Mouse (Mus musculus): ENCODE data around the gene Gfm2. TPM values are rescaled to one million over a fixed set of nuclear protein-coding genes. Genes with fewer than 3 reads are reported as not detected.
A peak's percentile ranks its signal among the peaks of the same experiment; 100 is the strongest.

Gfm2 gene
- polyA plus RNA-seq, 1 experiment: 53.9 TPM

GRCm38 (mm10) chr13:97205052-97205701, 67.4 kb downstream of the Gfm2 start:
- Histone ChIP-seq H3K4me1 (ENCODE audit: control insufficient read depth, insufficient read depth, insufficient read length, low read length) (no peaks in the 10 kb centered on the region), H3K4me3 (ENCODE audit: insufficient read depth, low read depth, low read length) (peak overlapping the region; percentile 60), H3K27ac (replicated peaks; ENCODE audit: low read depth, low read length) (peak overlapping the region; percentile 50)

GRCm38 (mm10) chr13:97206046-97206445, 68.3 kb downstream of the Gfm2 start:
- Histone ChIP-seq H3K4me3 (ENCODE audit: insufficient read depth, low read depth, low read length) (no peak overlapping the region), H3K4me1 (ENCODE audit: control insufficient read depth, insufficient read depth, insufficient read length, low read length) (no peaks in the 10 kb centered on the region), H3K27ac (replicated peaks; ENCODE audit: low read depth, low read length) (no peak overlapping the region)

GRCm38 (mm10) chr13:97207472-97208111, 69.9 kb downstream of the Gfm2 start:
- Histone ChIP-seq H3K4me3 (ENCODE audit: insufficient read depth, low read depth, low read length) (no peak overlapping the region), H3K4me1 (ENCODE audit: control insufficient read depth, insufficient read depth, insufficient read length, low read length) (no peaks in the 10 kb centered on the region), H3K27ac (replicated peaks; ENCODE audit: low read depth, low read length) (no peak overlapping the region)

- H3K4me3 ChIP-seq (ENCODE audit: insufficient read depth, low read depth, low read length): no peak overlapping the region
- no peak overlapping the region for H3K27ac ChIP-seq (replicated peaks; ENCODE audit: low read depth, low read length)
- no peaks in the 10 kb centered on the region for H3K4me1 ChIP-seq (ENCODE audit: control insufficient read depth, insufficient read depth, insufficient read length, low read length)
These were observed 70.4 kb downstream of the Gfm2 start for GRCm38 (mm10) chr13:97208112-97208478.

GRCm38 (mm10) chr13:97208500-97209010, 70.8 kb downstream of the Gfm2 start:
- Histone ChIP-seq H3K4me1 (ENCODE audit: control insufficient read depth, insufficient read depth, insufficient read length, low read length) (no peaks in the 10 kb centered on the region), H3K4me3 (ENCODE audit: insufficient read depth, low read depth, low read length) (no peak overlapping the region), H3K27ac (replicated peaks; ENCODE audit: low read depth, low read length) (no peak overlapping the region)

- Histone ChIP-seq H3K4me1 (ENCODE audit: control insufficient read depth, insufficient read depth, insufficient read length, low read length) (no peaks in the 10 kb centered on the region), H3K4me3 (ENCODE audit: insufficient read depth, low read depth, low read length) (no peak overlapping the region), H3K27ac (replicated peaks; ENCODE audit: low read depth, low read length) (no peak overlapping the region)
These were observed 77.0 kb downstream of the Gfm2 start for GRCm38 (mm10) chr13:97214583-97215268.

GRCm38 (mm10) chr13:97215563-97215962, 77.8 kb downstream of the Gfm2 start:
- H3K4me1 ChIP-seq (ENCODE audit: control insufficient read depth, insufficient read depth, insufficient read length, low read length): no peaks in the 10 kb centered on the region
- H3K4me3 ChIP-seq (ENCODE audit: insufficient read depth, low read depth, low read length): no peak overlapping the region
- no peak overlapping the region for H3K27ac ChIP-seq (replicated peaks; ENCODE audit: low read depth, low read length)

GRCm38 (mm10) chr13:97216196-97216595, 78.5 kb downstream of the Gfm2 start:
- no peak overlapping the region for H3K27ac ChIP-seq (replicated peaks; ENCODE audit: low read depth, low read length)
- H3K4me1 ChIP-seq (ENCODE audit: control insufficient read depth, insufficient read depth, insufficient read length, low read length): no peaks in the 10 kb centered on the region
- H3K4me3 ChIP-seq (ENCODE audit: insufficient read depth, low read depth, low read length): no peak overlapping the region

- H3K27ac ChIP-seq (replicated peaks; ENCODE audit: low read depth, low read length): no peak overlapping the region
- H3K4me3 ChIP-seq (ENCODE audit: insufficient read depth, low read depth, low read length): no peak overlapping the region
- H3K4me1 ChIP-seq (ENCODE audit: control insufficient read depth, insufficient read depth, insufficient read length, low read length): no peaks in the 10 kb centered on the region
These were observed 82.3 kb downstream of the Gfm2 start for GRCm38 (mm10) chr13:97220022-97220421.

- H3K4me3 ChIP-seq (ENCODE audit: insufficient read depth, low read depth, low read length): no peak overlapping the region
- H3K27ac ChIP-seq (replicated peaks; ENCODE audit: low read depth, low read length): no peak overlapping the region
- no peaks in the 10 kb centered on the region for H3K4me1 ChIP-seq (ENCODE audit: control insufficient read depth, insufficient read depth, insufficient read length, low read length)
These were observed 86.1 kb downstream of the Gfm2 start for GRCm38 (mm10) chr13:97223856-97224255.

- H3K27ac ChIP-seq (replicated peaks; ENCODE audit: low read depth, low read length): no peak overlapping the region
- no peaks in the 10 kb centered on the region for H3K4me1 ChIP-seq (ENCODE audit: control insufficient read depth, insufficient read depth, insufficient read length, low read length)
- H3K4me3 ChIP-seq (ENCODE audit: insufficient read depth, low read depth, low read length): no peak overlapping the region
These were observed 86.7 kb downstream of the Gfm2 start for GRCm38 (mm10) chr13:97224341-97224982.

- Histone ChIP-seq H3K4me3 (ENCODE audit: insufficient read depth, low read depth, low read length) (no peak overlapping the region), H3K4me1 (ENCODE audit: control insufficient read depth, insufficient read depth, insufficient read length, low read length) (no peaks in the 10 kb centered on the region), H3K27ac (replicated peaks; ENCODE audit: low read depth, low read length) (no peak overlapping the region)
These were observed 87.4 kb downstream of the Gfm2 start for GRCm38 (mm10) chr13:97225130-97225529.

- H3K27ac ChIP-seq (replicated peaks; ENCODE audit: low read depth, low read length): no peak overlapping the region
- H3K4me3 ChIP-seq (ENCODE audit: insufficient read depth, low read depth, low read length): no peak overlapping the region
- H3K4me1 ChIP-seq (ENCODE audit: control insufficient read depth, insufficient read depth, insufficient read length, low read length): no peaks in the 10 kb centered on the region
These were observed 90.1 kb downstream of the Gfm2 start for GRCm38 (mm10) chr13:97227795-97228194.

GRCm38 (mm10) chr13:97230101-97230500, 92.4 kb downstream of the Gfm2 start:
- Histone ChIP-seq H3K27ac (replicated peaks; ENCODE audit: low read depth, low read length) (no peak overlapping the region), H3K4me3 (ENCODE audit: insufficient read depth, low read depth, low read length) (no peak overlapping the region), H3K4me1 (ENCODE audit: control insufficient read depth, insufficient read depth, insufficient read length, low read length) (no peaks in the 10 kb centered on the region)

All from brown adipose tissue, adult 24 weeks (tissue).